Mouse (Mus musculus) gastrocnemius, postnatal 36 days (tissue): ENCODE results near the gene Myh9. TPM values are rescaled to one million over a fixed set of nuclear protein-coding genes. Genes with fewer than 3 reads are reported as not detected.
"Not testable (repeated sequence)": the region's sequence is repeated elsewhere in the genome, so short reads cannot be mapped to it uniquely, and the experiment has no call there.

Source experiments
- DNase-seq, 2 experiments: peaks; one replicate each; pipeline ENCODE4 v3.0.0; 2022
- intact Hi-C: fragments of 180-260 bp; cut with DNase I; formaldehyde crosslinking; loops from one replicate; pipeline ENCODE4 v1.15.1; 2025
- total RNA-seq, 2 experiments: library from RNA; stranded (reverse); gene quantifications; 2 replicates each; pipeline ENCODE4 v1.2.3; 2021

Gene Myh9
- total RNA-seq, 2 experiments from 2014 or later, result 48.4 to 49.1 TPM

DNA sequence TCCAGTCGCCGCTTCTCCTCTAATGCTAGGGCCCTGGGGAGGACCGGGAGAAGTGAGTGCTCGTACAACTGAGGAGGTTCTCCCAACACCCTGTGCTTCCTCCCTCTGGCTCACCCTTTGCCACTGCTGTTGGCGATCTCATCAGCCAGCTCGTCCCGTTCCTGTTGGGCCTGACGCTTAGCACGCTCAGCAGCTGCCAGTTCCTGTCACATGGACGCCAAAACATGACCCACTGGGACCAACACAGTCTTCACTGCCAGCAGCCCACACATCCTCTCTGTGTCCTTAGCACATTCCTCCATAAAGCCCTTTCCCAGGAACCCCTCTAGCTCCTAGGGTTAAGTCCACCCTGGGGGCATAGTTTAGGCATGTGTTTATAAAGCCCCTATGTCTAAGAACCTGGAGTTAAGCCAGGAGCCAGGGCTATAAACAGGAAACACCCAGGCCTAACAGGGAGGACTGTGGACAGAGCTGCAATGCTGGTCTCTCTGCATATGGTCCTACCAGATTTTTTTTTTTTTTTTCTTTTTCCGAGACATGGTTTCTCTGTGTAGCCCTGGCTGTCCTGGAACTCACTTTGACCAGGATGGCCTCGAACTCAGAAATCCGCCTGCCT lies 77.5 kb downstream of the Myh9 start:
- peak; percentile 78 for DNase-seq
- intact Hi-C loops, result no loop called here

DNA sequence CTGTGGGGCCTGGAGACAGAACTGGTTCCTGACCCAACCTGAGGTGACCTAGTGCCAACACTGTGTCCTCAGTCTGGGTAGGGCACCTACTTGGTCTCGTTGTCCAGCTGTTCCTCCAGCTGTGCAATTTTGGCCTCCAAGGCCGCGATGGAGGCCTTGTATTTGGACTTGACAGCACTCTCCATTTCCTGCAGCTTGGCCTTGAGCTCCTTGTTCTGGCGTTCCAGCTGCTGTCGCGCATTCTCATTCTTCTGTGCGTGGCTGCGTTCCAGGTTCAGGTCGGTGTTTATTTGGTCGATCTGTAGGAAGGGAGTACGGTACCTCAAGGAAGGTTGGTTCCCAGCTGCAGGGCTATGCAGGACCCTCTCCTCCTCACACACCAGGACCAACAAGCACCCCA lies 78.3 kb downstream of the Myh9 start:
- intact Hi-C loops, result no loop called here
- no peak for DNase-seq

DNA sequence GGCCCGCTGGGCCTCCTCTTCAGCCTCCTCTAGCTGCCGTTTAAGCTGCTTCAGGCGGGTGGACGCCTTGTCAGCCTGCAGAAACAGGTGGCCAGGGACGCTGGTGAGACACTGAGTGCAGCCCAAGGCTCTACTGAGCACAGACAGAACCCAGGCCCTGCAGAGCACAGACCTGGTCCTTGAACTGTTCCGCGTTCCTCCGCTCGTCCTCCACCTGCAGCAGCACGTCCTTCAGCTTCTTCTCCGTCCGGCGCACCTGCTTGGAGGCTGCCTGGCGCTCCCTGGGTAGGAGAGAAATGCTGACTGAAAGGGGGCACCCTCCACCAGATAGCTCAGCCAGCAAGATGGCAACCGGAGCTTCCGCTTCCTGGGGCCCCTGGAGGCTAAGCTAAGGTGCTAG lies 78.9 kb downstream of the Myh9 start:
- DNase-seq, result no peak
- intact Hi-C loops, result no loop called here

DNA sequence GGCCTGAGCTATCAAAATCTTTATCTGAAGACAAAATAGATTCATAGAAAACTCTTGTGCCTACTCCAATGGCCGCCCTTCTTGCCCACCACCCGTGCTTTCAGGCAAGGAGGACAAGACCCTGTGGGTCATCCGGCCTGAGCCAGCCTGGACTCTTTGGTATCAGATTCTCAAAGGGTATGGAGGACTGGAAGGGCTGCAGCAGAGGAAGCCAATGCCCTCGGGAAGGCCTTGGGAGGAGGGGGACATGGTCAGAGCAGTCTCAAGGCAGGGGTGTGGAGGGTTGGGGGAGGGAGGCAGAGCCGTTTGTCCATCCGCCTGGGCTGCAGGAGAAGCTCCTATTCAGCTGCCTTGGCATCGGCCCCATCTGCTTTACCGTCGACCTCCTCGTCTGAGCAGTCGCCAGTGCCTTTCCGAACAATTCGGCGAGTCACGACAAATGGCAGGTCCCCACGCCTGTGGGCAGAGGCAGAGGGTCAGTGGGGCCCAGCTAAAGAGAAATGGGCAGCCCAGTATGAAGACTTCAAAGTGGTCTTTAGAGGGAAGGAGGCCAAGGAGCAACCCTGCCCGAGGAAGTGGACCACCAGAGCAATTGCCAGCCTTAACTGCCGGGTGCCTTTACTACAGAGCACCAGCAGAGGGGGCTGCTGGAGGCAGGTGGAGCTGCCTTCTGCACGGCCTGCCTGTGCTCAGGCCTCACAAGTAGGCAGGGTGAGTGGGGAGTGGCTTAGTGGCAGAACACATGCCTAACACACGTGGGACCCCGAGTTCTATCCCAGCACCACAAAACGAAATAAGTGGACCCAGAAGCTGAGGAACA lies 80.2 kb downstream of the Myh9 start:
- intact Hi-C loops, result no loop called here
- no peak for DNase-seq

DNA sequence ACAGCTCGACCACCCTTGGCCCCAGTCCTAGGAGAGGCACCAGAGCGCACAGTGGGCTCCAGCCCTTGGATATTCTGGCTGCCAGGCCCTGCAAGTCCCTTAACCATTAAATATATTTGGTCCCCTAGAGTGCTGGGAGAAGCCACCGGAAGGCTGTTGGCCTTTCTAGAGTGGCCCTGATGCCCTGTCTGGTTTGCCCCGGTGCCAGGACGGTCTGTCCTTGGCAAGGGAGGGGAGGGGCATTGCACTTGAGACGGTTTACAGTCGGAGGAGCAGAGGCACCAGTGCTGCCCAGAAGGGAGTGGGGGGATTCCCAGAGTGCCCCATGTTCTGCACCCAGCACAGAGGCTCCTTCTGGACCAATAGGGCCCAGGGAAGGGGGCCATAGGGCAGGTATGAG lies 80.9 kb downstream of the Myh9 start:
- DNase-seq, result no peak
- intact Hi-C loops, result no loop called here

DNA sequence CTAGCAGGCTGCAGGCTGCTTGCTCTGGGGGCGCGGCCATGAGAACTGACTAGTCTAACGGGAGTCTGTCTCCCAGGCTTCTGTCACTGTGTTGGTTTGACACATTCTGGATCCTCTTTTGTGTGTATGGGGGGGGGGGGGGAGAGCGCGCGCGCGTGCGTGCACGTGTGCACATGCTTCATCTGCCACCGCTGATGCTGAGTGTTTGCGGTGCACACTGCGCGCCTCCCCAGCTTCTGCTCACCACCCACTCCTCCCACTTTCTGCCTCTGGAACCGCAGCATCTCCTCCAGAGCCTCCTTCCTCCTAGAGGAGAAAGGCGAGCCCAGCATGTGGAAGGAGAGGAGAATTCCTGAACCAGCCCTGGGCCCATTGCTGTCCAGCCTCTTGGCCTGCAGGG lies 81.9 kb downstream of the Myh9 start:
- no peak for DNase-seq
- intact Hi-C loops, result no loop called here

DNA sequence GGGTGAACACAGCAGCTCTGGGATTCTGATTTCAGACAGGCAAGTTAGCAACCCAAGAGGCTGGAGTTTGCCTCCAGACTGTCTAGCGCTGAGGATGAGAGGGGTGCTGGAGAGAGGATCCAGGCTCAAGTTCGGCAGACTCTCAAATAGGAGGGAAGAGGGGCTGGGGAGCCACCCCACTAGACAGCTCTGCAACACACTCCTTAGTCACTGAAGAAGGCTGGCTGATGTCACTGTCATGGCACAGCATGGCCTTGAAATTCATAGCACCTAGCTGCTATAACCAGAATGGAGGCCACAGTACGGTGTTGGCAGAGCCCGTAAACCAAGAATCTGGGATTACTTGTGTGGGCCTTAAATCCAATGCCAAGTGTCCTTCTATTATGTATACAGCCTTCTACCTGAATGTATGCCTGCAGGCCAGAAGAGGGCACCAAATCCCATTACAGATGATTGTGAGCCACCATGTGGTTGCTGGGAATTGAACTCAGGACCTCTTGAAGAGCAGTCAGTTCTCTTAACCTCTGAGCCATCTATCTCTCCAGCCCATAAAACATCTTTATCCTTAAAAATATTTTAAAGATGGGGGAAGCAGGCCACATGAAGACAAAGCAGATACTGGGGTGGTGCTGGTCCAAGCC lies 84.3 kb downstream of the Myh9 start:
- no peak for DNase-seq
- intact Hi-C loops, result no loop called here

DNA sequence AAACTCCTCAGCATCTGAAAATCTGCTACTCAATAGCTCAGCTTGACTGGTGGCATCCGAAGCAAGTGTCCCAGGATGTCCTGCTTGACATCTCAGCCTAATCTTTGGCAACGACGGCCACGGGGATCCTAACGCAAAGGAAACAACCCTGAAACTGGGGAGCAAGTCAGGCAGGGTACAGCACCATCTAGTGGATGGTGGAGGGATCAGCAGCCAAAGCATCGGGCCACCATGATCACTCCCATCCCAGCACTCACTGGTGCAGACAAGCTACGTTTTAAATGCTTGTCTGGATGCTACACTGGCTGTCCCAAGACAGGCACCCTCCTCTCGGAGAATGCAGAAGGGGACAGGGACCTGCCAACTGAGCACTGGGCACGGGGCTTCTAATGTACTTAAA lies 85.1 kb downstream of the Myh9 start, which contains the start of gene Apol8:
Apol8 (minus strand) TSS at position 156 of the 400 bp plus-strand sequence.
- DNase-seq, result no peak

DNA sequence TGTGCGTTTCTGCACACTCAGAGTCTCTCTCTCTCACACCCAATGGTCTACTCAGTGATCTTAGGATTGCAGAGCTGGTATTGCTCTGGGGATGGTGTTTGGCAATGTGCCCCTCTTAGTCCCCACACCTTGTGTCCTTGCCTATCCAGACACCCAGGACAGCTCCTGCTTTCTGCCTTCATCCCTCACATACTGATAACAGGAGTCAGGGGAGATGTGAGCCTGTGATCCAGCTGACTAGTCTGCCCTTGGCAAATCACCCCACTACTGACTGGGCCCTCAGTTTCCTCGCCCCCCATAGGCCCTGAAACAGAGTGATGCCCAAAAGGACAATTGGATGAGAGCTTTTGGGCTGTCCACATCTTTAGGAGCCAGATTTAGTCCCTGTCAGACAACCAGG lies 85.9 kb downstream of the Myh9 start:
- DNase-seq, result no peak
- intact Hi-C loops, result no loop called here

More for the DNA sequence above, 85.1 kb downstream of the Myh9 start, which contains the start of gene Apol8:
- intact Hi-C loops, result no loop called here

DNA sequence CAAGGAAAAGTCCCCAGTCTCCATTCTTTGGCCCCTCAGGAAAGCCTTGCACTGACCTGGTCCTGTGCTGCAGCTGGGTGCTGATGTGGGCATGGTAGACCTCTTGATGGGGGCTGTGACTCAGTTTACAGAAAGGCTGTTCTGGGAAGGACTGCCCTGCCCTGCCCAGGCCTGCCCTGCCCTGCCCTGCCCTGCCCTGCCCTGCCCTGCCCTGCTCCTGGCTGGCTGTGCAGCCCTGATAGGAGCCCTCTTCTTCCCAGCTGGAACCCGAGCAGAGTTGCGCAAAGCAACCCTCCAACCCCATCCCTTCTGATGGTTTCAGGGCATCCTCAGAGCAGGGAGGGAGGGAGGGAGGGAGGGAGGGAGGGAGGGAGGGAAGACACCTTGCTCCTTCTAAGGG lies 86.8 kb downstream of the Myh9 start:
- intact Hi-C loops, result no loop called here
- no peak for DNase-seq

DNA sequence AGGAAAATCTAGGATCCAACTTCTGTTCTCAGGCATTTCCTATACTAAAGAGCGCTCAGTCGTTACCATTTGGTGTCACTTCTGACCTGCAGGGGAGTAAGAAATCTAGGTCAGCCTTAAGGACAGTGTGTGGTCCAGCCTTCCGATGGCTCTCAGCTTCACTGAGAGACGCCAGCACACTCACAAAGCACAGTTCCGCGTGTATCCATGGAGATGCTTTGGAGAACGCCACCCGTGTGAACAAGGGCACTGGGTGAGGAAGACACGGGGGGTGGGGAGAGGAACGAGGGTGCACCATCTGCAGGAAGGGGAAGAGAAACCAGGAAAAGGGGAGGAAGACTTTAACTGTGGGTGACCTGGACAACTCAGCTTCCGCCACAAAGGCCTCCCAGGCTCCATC lies 89.5 kb downstream of the Myh9 start:
- DNase-seq, result no peak
- intact Hi-C loops, result no loop called here

DNA sequence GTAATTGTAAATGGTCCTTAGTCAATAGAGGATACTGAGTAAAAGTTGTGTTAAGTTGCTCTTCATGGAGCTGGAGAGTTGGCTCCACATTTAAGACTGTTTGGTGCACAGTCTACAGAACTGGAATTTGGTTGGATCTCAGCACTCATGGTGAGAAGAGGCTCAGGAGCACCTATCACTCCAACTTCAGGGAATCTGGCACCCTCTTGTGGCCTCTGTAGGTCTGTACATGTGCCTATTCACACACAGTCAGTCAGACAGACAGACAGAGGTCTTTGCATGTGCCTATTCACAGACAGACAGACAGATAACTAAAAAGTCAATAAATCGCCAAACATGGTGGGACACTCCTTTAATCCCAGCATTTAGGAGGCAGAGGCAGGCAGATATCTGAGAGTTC lies 91.5 kb downstream of the Myh9 start:
- intact Hi-C loops, result no loop called here
- no peak for DNase-seq

DNA sequence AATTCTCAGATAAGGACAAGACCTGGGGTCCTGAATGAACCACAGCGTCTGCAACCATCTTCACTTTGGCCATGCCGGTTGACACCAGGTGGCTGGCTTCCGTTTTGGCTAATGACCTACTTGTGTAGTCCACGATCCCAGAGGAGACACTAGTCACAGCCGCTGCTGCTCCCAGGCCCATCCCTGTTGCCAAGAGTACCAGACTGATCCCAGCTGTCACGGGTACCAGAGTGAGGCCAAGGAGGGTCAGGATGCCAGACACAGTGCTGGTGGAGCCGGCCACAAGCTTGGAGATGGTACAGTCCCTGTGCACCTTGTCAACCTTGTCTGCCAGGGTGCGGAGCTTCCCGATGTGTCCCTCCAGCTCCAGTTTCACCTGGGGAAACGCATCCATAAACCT lies 92.3 kb downstream of the Myh9 start:
- no peak for DNase-seq
- intact Hi-C loops, result no loop called here

DNA sequence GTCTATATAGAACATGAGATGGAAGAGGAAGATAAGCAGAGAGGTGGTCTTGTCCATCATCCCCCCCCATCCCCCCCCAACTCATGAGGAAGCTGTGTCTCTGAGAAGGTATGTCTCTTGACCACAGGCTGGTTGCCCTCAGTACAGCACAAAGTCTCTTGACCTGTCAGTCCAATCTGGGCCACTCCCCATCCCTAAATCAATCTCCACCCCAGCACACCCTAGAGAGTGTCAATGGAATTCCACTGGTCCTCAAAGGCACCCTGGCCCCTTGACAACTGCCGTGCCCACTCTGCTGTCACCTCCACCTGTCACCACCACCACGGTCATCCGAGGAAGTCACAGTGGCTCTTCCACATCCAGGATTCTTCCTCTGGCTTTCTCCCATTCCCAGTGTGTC lies 93.6 kb downstream of the Myh9 start:
- no peak for DNase-seq
- intact Hi-C loops, result no loop called here

DNA sequence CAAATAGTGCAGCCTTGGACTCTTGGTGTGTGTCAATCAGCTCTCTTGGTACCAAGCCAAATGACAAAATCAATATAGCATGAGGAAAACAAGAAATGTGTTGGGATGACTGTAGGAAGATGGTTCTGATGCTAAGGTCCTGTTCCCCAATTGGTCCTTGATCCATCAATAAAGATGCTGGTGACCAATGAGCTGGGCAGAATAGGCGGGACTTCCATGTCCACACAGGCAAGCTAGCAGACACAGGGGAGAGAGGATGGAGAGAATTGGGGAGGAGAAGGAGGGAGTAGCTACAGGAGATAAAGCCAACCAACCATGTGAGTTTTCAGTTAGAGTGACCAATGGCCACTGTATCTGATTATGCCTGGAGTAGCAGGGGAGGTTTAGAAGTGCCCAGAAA lies 95.6 kb downstream of the Myh9 start:
- no peak for DNase-seq
- intact Hi-C loops, result no loop called here

DNA sequence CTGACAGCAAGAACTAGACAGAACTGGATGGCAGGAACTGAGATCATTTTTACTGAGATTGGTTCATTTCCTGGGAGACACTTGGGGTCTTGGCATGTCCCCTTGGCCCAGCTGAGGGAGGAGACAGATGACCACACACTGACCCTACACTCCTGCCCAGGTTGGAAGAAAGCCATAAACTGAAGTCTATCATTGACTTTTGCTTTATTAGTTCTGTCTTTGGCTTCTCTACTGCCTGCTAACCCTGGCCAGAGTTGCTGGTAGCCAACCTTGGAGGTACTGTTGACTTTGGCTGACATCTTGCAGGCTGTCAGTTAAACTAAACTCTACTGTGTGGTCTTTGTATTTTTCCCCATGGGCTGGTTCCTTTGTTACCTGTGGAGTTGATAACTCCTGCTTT lies 96.9 kb downstream of the Myh9 start:
- DNase-seq, result no peak
- intact Hi-C loops, result no loop called here

DNA sequence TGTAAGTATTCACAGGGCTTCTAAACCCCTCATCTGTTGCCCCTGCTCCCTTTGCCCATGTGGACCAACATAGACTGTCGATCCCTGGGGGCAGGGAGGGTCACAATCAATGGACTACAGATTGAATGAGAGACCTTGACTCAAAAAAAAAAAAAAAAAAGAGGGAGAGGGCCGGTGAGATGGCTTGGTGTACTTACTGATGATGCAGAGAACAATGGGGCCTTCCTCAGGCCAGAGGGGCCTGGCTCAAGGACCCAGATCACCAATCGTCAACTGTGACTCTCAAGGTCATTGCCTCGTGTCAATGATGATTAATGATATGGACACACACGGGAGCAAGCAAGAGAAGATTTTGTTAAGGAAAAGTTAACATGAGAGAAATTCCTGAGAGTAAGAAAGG lies 97.3 kb downstream of the Myh9 start:
- intact Hi-C loops, result no loop called here
- no peak for DNase-seq

DNA sequence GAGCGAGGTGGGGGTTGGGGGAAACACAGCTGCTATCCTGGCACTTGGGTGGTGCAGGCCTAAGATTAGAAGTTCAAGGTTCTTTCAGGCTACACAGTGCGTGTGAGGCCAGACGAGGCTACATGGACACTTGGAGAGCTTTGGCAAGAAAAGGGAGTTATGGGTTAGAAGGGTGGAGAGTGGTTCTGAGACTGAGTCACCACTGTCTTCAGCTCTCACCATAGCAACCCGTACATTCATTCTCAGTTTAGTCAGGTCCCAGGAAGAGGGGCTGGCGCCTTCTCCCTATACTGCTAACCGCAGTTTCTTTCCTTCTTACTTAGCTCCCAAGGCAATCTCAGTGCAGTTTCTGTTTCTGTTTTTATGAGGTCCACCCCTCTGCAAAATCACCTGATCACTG lies 100.4 kb downstream of the Myh9 start:
- DNase-seq, intact Hi-C loops: not testable (repeated sequence)

DNA sequence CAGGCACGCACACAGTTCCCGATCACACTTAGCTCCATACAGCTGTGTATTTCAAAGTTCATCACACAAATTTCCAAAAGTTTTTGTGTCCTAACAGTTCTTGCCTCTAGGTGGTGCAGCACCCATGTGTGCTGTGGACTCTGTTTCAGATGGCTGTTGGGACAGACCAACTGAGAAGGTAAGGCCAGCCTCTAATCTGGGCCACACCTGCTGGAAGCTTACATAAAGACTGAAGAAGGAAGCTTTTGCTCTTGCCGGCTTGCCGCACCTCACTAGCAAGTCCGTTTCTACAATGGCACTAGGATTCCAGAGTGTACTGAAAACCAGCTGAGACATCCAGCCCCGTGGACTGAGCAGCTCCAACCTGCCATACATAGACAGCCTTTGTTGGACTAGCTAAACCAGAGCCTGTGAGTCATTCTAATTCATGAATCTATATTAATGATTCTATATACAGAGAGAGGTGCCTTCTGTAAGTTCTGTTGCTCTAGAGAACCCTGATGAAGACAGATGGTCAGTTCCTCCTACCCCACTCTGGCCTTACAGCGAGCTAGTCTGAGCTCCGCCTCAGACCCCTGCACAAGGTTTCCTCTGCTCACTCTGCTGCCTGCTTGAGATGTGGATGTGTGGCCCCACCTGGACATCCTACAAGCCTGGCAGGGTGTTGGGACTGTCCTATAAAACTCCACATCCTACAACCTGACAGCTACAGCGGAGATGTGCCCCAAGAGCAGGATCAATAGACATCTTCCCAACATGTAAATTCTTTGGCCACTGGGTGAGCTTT lies 101.3 kb downstream of the Myh9 start:
- intact Hi-C loops, result no loop called here
- DNase-seq, result no peak

DNA sequence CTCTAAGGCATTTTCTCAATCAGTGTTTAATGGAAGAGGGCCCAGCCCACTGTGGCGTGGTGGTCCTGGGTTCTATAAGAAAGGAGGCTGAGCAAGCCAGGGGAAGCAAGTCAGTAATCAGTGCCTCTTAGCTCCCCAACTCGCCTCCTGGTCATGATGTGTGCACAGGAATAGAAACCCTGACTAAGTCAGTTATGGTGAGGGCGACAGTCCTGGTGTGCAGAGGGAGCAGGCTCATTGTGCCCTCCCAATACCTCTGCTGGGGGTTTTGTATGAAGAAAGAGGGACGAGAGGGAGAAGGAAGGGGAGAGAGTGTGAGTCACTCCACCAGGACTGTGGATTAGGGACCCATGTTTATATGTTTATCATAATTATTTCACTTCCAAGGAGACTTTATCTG lies 108.1 kb downstream of the Myh9 start:
- DNase-seq, intact Hi-C loops: not testable (repeated sequence)

DNA sequence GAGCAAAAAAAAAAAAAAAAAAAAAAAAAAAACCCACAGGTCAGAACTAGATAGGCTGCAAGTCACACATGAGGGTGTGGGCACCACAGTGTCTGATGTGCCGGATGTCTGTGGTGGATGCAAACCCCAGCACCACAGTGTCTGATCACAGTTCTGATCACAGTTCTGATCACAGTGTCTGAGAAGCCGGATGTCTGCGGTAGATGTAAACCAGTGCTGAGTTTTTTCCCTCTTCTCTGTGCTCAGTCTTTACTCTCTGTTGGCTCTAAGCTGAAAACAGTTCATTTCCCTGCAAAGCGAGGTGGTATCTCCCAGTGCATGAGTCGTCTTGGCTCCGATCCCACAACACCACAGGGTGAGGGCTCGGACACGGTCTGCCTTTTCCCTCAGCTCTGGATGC lies 108.6 kb downstream of the Myh9 start:
- DNase-seq, intact Hi-C loops: not testable (repeated sequence)
